Mouse (Mus musculus): Measurements from ENCODE around the gene Tyro3.

Tyro3 gene

GRCm38 (mm10) chr2:119857341-119857740, 59.8 kb downstream of the Tyro3 start:
- no peak for DNase-seq (ENCODE audit: low spot score)

GRCm38 (mm10) chr2:119864484-119864883, 67.0 kb downstream of the Tyro3 start:
- no peak for DNase-seq (ENCODE audit: low spot score)

All from yolk sac, embryonic 10.5 days (tissue).